Mouse (Mus musculus) spleen, postnatal 4 days (tissue): ENCODE results near the gene Senp6.

Source experiments
- DNase-seq, 2 experiments: peaks; one replicate each; pipeline ENCODE4 v3.0.0; 2022; ENCODE audit warnings: low spot score in 2 of 2

Gene Senp6

DNA sequence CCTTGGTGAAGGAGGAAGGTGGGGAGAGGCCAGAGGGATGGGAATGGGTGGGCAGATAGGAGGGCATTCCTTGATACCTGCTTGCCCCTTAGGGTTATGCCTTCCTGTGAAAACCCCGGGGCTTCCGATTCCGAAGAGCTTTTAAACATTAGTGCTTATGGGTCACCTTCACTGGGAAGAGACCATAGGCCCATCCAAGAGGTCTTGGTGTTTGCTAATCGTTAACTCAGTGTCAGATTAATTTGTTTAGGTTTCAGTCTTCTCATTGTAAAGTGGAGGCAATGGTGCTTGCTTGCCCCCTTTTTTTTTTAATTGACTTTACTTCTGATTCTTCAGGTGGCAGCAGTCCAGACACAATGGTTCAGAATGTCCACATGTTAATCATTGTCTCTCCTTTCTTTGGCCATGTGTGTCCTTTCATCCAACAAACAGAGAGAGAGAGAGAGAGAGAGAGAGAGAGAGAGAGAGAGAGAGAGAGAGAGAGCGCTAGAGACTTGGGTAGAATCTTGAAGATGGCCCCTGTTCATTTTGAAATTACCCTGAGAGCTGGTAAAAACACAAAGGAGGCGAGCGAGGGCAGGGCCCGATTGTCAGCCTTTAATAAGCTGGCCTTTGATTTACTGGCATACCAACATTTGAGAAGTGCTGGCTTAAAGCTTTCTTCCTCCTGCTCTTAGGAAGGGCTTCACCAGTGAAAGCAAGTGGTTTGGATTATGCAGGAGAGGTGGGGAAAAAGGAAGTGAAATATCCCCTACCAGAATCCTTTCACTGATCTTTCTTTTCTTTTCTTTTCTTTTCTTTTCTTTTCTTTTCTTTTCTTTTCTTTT is 105.9 kb downstream of the Senp6 start:
- DNase-seq, result no peak

DNA sequence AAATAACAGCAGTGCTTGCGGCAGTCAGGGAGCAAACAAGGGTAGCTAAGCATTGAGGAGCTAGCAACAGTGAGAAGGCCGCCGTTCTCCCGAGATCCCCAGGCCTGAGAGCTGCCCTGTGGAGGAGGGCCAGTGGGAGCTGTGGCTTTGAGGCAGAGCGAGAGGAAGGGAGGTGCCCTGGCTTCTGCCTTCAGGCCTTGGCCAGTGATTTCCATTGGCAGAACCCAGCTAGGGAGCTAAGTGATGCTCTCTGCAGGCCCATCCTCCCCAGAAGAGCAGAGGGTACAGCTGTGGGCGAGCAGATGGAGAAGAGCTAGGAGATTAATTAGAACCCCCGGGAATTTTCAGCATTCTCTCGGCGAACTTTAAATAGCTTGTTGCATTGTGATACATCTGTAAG is 106.9 kb downstream of the Senp6 start:
- no peak for DNase-seq

DNA sequence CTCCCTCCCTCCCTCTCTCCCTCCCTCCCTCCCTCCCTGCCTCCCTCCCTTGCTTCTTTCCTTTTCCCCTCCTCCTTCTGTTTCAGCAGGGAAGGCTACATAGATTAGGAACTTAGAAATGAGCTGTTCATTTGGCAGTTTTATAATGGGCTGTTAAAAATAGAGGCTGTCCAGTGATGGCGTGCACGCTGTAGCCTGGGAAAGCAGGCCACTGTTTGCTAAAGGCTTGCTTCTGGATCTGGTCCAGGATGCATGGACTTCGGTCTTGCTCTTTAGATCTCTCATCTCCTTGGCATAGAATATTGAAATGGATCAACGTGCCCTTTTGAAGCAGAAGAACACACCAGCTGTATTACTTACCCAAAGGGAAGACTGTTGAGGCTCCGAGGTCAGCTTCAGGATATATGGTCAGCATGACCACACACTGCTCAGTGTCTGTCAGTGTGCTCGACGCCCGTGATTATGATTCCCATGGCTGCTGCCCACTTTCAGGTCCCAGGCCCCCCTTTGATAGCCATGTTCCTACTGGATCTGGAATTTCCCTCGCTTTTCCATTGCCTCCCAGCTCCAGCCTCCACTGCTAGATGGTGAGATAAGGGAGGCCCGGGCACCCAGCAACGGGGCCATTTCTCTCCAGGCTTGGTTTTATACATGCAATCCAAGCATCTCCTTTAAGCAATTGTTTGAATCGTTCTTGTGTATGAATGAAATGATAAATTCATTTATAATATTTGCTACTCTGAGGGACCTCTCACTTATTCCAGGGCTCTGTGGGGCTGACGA is 110.2 kb downstream of the Senp6 start:
- DNase-seq, result no peak

DNA sequence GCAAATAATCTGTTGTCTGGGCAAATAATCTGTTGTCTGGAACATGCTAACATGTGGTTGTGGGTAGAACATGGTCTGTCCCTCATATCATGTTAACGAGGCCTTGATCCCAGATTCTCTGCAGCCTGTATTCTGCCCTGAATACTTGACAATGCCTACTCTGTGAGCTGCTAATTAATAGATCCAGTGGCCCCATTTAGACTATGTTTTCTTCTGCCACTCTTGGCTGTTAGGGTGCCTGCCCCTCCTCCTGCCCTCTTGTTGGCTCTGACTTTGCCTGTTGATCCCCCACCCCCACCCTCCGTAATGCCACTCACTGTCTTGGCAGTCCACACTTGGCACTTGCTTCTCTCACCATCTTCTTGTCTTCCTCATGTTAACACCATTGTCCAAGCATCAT is 112.0 kb downstream of the Senp6 start:
- DNase-seq, result no peak

DNA sequence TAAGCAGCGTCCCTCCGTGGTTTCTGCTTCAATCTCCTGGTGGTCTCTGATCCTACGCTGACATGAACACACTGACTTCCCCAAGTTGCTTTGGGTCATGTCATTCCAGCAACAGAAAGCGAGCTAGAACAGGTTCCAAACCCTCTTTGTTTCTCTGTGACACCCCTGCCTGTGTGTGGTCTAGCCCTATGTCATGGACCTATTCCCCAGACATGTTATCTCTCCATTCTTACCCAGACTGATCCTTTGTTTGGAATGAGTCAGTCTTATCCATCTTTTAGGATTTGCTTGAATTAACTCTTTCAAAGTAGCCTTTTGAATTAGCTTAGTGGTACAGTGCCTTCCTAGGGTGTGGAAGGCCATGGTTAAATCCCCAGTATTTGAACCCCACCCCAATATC is 113.0 kb downstream of the Senp6 start:
- DNase-seq, result no peak

DNA sequence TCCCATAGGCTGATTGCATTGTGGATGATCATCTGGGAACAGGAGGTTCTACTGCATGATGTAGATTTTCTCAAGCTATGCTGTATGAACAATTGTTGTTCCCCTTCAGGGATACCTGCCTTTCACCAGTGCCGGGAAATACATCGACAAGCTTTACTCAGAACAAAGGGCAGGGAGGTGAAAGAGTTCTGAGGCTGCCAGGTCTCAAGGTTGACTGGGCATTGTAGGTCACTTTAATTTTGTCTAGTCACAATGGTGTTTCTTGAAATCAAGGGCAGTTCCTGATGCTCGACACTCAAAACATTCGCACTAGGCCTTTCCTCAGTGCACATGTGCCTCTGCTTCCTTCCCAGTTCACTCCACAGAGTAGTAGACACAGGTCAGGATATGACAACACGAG is 114.1 kb downstream of the Senp6 start:
- no peak for DNase-seq

DNA sequence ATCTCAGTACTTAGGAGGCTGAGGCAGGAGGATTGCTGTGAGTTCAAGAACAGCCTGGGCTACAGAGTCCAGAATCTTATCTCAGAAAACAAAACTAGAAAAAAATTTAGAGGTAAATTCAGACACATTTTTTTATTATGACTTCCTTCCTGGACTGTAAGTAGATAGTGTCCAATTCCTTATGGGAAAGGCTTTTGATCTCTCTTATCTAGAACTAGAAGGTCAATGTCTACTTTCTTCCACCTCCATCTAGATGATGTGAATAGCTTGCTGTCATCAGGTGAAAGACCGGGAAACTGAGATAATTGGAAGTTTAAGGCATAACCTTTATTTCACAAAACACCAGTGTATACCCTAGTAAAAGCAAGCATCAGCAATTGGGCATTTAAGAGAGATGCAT is 115.0 kb downstream of the Senp6 start:
- no peak for DNase-seq

DNA sequence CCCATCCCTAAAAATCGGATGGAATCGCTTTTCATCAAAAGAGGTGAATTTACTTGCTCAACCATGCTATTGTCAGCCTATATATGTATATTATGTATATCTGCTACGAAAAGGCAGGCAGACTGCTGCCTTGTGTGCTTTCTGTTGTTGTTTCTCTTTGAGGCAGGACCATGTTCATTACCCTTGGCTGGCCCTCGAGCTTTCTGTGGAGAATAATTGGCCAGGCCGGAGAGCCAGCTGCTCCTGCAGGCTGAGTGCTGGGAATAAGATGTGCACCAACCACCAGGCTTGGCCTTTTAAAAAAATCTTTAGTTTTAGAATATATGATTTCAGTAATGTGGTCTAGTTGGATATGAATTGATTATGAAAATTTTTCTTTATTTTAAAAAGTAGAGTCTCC is 117.4 kb downstream of the Senp6 start:
- no peak for DNase-seq

DNA sequence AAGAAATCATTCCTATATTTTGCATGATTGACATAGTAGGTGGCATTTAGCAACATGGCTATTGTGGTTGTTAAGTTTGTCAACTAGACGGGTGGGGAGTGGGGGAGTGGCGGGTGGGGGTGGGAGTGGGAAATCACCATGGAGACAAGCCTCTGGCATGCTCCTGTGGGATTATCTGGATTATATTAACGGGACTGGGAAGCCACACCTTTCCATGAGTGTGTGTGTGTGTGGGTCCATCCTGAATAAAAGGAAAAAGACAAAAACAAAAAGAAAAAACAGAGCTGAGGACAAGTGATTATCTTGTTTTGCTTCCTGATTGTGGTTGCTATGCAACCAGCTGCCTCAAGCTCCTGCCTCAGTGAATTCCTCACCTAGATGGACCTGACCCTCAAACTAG is 119.0 kb downstream of the Senp6 start:
- no peak for DNase-seq

DNA sequence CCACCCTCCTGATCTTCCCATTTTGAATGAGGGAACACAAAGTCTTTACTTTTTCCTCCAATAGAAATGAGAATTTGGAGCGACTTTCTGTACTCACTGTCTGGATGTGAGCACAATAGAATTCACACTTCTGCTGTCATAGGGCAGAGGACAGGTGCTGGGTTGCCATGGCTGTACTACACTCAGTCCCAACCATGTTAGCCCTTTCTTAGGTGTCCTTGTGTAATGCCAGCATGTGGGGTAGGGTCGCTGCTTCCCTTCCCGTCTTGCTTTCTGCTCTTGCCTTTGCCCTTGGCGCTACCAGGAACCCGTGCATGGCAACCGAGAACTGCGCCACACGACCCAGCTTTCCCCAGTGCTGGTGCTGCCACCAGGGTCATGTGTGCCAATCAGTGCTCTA is 120.0 kb downstream of the Senp6 start:
- DNase-seq, result no peak

DNA sequence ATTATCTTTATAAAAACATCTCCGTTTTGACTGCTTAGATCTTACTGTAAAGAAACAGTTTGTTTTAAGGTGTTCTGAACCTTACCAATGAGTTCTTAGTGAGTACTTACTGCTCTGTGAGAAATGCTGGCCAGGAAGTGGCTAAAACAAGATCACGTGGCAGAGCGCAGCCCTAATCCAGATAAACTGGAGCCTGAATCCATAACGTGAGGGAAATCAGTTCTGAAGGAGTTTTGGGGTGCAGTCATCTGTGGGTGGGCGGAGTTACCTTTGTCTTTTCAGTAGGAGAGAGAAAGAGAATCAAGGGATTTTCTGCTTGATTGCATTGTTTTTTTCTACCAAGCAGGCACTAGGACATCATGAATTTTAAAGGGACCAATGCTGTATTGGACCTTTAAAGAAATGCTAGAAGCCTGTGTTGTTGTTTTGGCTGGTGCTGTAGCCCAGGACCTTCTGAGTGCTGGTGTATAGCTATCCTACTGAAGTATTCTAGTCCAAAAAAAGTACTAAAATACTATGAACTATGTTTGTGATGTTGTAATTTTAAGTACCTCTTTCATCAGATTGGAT is 121.7 kb downstream of the Senp6 start:
- DNase-seq, result no peak

DNA sequence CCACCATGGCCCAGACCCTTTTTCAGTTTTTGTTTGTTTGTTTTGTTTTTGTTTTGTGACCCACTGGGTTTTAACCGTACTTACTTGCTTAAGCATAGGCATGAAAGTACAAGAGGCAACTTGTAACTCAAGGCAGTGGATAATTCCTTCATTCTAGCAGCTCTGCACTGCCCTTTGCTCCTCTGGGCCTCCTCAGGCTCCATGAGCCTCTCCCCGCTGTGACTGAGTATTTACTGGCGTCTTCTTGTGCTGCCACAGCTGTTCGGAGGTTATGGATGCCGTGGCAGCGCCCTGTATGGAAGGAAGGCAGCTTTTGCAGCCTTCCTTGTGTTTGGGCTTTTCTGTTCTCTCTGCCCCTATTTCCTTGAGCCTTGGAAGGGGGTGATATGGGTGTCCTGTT is 124.5 kb downstream of the Senp6 start:
- no peak for DNase-seq

DNA sequence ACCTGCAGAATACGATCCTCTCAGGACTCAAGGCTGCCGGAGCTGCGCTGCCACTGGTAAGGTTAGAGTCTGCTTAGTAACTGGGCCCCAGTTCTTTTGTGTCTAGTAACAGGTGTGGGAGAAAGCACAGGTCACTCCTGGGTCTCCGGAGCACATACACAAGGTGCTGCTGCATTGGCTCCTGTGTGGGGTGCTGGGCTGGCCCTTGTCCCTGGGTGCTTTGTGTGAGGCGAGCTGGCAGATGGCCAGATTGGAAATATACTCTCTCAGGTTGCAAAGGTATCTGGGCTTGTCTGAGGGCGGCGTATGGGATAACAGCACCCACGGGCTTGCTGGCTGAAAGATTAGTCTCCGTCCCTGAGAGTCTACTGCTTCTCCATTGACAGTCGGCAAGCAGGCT is 125.6 kb downstream of the Senp6 start:
- no peak for DNase-seq

DNA sequence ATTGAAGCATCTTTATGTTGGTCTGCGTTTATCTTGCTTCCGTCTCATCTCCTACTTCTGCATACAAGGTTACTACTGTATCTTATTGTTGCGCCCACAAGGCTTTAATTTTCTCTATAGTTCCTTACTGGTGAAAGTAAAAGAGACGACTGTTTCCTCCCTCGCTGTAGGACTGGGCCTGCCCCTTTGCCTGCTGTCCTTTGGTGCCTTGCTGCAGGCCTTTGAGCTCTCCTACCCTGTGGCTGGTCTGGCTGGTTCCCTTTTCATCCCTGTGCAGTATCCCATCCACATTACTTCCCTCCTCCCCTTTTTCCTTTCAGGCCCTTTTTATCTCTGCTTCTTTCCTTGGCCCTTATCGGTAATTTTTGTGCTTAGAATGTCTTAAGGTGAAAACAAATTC is 127.7 kb downstream of the Senp6 start:
- DNase-seq, result no peak
